Mouse (Mus musculus) C2C12 (cell line): ENCODE results near the gene 1110017D15Rik.

Source experiments
- CEBPB ChIP-seq: IDR thresholded peaks from one replicate; pipeline ENCODE4 v1.6.1; 2011; ENCODE audit warnings: low read depth, mild to moderate bottlenecking, control low read depth, moderate library complexity
- CTCF ChIP-seq: IDR thresholded peaks from one replicate; pipeline ENCODE4 v1.5.1; 2011; ENCODE audit not compliant: control insufficient read depth, insufficient read depth, insufficient read length
- FOSL1 ChIP-seq: IDR thresholded peaks from one replicate; pipeline ENCODE4 v1.8.0; 2011; ENCODE audit warnings: mild to moderate bottlenecking, low read length; ENCODE audit not compliant: poor library complexity, insufficient read depth, severe bottlenecking
- MAX ChIP-seq: IDR thresholded peaks from one replicate; pipeline ENCODE4 v1.6.1; 2011; ENCODE audit warnings: mild to moderate bottlenecking, control low read depth
- MYOG ChIP-seq: IDR thresholded peaks from one replicate; pipeline ENCODE4 v1.6.1; 2011; ENCODE audit not compliant: control insufficient read depth, insufficient read length; ENCODE audit errors: extremely low read depth
- USF1 ChIP-seq: IDR thresholded peaks from one replicate; pipeline ENCODE4 v1.6.1; 2011; ENCODE audit warnings: low read depth, mild to moderate bottlenecking, control low read depth, moderate library complexity

DNA sequence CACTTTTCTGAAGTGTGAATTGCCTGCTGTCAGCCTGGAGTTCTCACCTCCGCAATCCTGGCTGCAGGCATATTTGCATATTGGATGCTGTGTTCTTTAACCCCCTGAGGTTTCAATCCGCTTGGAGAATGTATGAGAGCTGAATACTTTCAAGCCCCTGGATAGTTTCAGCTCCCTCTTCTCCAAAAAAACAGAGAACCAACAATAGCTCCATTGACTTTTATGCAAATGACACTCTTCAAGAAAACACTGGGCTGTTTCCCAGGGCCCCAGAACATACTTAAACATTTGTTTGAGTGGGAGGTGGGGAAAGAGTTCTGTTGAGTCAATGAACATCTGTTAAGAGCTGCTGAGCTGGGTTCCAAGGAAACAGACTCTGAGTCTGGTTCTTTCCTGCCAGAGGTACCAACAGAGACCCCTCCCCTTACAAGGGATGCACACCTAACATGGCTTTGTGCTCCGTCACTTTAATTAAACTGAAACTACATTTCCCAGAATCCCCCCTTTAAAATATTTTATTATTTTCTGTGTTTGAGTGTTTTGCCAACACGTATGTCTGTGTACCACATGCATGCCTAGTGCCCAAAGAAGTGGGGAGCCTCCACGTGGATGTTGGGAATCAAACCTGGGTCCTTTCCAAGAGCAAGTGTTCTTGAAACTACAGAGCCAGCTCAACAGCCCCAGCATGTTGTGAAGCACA, 46.3 kb downstream of the 1110017D15Rik start:
- no peak for TF ChIP-seq MYOG
- TF ChIP-seq CEBPB: no peak
- TF ChIP-seq USF1: no peak
- TF ChIP-seq CTCF: no peak
- TF ChIP-seq MAX: no peak
- TF ChIP-seq FOSL1: no peak
